Mouse (Mus musculus): ENCODE data around the gene Topaz1.

Gene Topaz1

DNA sequence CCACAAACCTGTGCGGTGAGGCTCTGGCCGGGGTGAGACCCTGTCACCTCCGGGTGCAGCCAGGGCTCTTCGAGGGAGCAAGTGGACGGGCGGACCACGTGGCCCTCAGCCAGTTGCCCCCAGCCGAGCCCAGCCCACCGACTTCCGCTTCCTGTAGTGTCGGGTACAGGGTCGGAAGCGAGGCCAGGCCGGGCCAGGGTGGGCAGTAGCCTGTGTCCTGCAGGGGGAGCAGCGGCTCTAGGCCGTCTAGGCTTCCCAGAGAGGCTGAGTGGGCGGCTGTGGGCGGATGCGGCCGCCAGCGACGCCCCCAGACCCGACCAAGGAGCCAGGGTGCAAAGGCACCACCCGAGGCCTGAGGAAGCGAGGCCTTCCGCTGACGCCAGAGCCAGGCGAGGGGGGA is at the start of gene Topaz1:
Gene Topaz1, plus strand, starts transcription at position 287 of the 400 bp plus-strand sequence.
- no peak for DNase-seq (ENCODE audit: extremely low spot score, low spot score)

DNA sequence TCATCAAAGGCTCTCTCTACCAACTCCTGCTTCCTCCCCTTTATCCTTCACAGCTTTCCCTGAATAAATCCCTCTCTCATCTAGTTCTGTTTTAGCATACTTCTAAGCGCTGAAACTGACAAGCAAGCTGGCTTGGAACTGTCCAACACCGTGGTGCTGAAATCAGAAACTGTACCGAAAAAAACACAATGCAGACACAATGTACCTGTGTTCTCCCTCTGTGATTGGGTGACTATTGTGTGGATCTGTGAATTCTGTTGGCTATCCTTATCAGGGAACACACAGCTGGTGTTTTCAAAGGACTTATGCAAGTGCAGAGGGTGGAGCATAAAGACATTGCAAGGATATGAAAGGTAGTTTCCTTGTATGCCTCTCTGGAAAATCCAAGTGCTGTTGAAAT is 45.3 kb upstream of the Topaz1 start:
- DNase-seq (ENCODE audit: extremely low spot score, low spot score): peak; percentile 57

DNA sequence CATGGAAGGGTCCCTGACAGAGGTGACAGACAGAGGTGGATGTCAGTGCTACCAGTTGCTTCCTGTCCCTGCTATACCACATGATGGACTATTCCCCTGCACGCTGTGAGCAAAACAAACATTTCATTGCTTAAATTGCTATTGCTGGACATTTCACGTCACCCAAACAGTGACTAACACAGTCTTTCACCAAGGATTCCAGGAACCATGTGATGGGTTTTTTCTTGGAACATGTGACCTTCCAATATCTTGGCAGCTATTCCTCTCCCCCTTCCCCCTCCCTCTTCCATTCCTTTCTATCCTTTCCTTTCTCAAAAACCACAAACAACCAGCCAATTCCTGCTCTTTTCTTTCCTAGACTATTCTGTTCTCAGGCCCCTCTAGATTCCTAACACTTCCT is 33.3 kb upstream of the Topaz1 start:
- no peak for DNase-seq (ENCODE audit: extremely low spot score, low spot score)

DNA sequence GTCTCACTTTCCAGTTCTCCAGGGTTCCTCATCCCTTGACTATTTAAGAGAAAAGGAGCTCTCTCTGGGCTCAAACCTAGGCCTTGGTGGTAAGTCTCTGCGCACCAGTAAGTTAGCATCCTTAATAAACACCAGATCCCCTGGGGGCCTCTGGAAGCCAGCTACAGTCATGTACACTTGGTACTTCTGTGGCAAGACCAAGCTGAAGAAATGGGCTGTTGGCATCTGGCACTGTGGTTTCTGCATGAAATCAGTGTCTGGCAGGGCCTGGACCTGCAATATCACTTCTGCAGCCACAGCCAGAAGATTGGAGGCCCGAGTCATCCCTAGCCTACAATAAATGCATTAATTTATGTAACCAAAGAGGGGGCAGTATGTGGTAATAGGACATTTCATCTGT is 32.1 kb upstream of the Topaz1 start:
- no peak for DNase-seq (ENCODE audit: extremely low spot score, low spot score)

DNA sequence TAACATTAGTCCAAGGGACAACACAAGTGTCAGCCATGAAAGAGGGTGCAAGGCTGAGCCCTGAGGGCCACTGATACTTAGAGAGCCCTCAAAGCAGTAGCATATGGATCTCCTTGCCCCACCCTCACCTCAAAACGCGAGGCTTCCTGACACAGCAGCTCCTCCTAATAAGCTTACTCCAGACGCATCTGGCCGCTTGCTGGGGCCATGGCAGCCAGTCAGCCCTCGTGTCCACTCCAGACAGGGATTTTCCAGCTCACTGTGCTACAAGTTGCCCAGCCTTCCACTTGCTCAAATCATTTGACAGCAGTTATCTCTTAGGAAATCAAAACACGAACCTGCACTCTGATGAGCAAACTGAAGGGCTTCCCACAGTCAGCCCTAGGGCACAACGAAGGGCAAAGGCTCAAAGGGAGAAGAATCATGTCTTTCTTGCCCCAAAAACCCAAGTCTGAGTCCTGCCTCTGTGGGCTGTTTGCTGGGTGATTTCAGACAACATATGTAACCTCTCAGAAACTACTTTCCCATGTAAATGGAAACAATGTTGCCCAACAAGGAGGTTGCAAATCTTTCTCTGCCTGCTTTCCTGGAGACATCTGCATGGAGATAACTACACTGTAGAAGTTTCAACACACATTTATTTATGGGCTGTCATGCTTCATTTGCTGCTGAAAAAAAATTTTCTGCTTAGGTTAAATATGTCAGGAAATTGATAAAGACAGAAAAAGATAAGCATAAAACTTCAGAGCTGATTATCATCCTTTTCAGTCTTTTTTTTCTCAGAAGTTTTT is 30.8 kb upstream of the Topaz1 start:
- DNase-seq (ENCODE audit: extremely low spot score, low spot score): no peak

DNA sequence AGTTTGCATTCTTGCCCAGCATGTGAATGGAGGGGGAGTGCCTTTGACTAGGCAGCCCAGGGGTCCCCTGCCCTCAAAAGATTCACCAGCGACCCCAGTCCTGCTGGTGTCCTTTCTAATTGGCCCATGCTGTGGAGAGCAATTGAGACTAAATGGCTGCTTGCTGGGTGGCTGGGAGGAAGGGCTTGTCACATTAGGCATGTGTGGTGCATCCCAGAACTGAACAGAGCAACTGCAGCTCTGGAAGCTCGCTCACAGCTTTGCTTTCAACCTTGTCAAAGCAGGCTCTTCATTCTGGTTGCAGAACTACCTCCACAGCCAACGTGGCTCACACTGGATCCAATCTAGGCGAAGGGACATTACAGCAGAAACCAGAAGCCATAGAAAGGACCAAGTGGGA is 24.9 kb upstream of the Topaz1 start:
- DNase-seq (ENCODE audit: extremely low spot score, low spot score): no peak

DNA sequence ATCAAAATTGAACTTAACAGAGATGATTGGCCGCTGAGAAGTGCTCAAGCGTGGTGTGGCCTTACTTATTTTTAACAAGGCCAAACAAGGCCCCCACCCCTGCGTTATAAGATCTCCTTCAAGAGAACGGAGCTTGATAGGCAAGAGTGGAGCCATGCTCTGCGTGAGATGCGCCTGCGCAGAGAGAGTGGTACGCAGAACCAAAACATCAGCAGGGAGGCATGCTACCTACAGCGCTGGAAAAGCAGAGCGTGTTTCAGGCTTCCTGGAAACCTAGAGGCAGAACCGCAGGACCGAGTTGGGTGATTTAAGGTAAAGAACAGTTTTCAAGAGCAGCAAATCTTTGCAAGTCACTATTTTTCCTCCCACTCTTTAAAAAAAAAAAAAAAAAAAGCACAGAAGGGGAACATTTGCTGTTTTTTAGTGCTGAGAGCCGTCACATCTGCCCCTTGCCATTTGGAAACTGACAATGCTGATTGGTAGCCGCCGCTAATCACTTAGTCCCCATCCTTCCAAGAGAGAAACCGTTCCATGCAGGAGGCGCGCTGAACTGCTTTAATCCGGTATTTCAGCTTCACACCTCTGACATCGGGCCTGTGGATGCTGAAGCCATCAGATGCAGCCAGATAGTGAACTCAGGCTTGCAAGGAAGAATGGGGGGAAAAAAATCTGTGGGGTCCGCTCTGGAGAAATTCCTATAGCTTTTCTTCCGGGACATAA is 21.9 kb upstream of the Topaz1 start:
- DNase-seq (ENCODE audit: extremely low spot score, low spot score): no peak

DNA sequence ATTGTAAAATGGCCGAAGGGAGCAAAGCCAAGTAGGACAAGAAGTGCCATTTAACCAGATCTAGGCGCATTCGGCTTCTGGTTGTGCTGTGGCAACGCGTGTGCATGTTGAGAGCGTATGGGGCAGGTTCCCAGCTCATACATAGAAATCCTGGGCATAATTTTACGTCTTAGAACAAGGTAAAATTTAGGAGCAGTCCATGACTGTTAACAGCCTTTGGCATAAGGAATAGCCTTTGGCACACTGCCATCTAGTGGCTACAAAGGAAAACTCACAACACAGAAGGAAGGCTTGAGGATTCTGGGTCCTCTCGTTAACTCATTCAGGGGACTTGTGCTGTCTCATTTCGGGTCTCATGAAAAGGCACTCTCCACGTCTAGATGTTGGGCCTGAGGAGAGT is 17.6 kb upstream of the Topaz1 start:
- peak; percentile 41 for DNase-seq (ENCODE audit: extremely low spot score, low spot score)

- DNase-seq (ENCODE audit: extremely low spot score, low spot score): no peak
These were observed 14.9 kb upstream of the Topaz1 start for GRCm38 (mm10) chr9:122732126-122732810.

DNA sequence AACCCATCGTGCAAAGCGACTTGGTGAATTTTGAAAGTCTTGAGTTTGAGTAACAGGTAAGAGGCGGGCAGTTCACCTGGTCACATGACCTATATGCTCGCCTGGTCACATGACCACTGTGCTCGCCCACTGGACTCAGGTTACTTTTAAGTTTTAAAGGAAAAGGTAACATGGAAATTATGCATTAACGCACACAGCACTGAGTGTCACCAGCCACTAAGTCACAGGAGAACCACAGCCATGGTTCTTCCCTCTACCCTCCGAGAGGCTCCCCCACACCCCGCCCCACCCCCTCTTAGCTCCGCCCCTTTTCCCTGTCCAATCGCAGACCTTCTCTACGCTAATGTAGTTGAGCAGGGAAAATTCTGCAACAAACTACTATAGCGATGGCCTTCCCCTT is 13.9 kb upstream of the Topaz1 start:
- no peak for DNase-seq (ENCODE audit: extremely low spot score, low spot score)

DNA sequence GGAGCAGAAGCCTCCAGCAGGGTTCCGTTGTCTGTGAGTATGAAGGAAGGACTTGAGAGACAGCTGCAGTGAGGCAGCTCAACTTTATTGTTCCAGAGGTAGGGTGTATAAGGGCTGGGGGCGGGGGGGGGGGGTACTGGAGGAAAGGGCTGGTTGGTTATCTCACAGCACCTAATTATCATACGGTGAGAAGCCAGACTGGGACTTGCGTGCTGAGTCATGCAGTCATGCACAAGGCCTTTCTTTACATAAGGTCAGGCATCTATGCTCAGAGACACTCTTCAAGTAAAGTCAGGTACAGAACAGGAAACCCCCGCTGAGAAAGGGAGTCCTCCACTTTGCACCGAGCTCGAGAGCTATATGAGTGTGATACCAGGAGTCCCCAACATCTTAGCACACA is 12.2 kb upstream of the Topaz1 start:
- DNase-seq (ENCODE audit: extremely low spot score, low spot score): peak; percentile 10

DNA sequence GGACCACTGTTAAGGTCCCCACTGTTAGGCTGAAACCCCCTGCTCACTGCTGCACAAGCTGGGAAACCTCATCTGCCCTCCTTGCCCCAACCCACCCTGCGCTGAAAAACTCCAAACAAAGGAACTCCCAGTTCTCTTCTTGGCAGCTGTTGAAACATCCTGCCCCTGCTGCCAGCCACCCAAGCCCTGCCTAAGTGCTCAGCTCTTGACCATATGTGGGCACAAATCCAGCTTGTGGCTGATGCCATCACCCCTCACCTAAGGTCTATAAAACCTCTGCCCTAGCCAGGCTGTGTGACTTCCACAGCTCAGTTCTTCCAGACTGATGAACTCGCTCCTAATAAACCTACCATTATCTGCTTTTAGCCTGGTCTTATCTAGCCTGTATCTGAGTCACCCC is 11.1 kb upstream of the Topaz1 start:
- no peak for DNase-seq (ENCODE audit: extremely low spot score, low spot score)

DNA sequence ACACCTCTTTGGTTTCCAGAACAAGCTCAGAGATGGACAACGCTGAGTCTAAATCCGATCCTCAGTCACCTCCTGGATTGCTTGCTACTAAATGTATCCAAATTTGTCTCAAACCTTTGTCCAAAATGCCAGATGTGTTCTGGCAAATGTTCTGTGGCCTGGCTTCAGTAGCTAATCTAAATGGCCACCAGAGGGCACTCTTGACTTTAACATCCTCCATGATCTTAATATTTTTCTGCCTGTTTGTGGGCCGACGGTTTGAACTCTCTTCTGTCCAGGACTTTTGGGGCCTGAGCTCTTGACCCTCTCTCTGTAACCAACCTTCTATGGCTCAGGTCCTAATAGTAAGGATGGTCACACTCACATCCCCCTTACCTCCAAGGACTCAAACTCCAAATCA is 10.4 kb upstream of the Topaz1 start:
- DNase-seq (ENCODE audit: extremely low spot score, low spot score): peak; percentile 40

DNA sequence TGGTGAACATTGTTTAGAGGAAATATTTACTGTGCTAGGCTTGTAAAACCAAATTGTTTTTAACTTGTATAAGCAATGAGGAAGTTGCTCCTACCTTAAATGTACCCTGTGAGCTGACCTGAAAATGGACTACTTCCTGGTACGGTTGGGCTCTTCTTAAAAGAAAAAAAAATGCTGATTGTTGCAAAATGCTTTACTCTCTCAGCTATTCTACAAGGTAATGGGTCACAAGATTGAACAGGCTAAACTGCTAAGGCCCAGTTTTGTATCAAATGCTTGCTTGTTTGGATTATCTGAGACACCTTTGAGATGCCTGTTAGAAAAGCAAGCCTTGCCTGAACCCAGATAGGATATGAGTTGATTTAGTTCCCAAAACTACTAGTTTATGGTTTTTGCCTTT is 1.3 kb upstream of the Topaz1 start:
- DNase-seq (ENCODE audit: extremely low spot score, low spot score): no peak

- DNase-seq (ENCODE audit: extremely low spot score, low spot score): no peak
These were observed 10.5 kb downstream of the Topaz1 start for GRCm38 (mm10) chr9:122757614-122758013.

DNA sequence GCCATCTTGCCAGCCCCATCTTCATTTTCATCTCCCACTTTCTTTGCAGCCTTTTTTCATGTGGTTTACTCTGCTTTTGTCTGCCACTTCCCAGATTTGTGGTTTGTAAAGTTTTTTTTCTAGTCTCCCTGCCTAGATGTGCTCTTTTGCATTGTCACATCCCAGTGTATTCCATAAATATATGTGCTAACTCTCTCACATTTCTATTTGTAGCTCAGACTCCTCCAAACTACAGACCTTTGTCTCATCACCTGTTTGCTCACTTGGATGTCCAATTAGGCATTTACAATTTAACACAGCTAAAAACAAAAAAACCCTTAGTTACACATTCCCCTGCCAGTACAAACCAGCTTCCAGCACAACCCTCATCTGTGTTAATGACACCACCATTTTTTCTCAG is 13.0 kb downstream of the Topaz1 start:
- no peak for DNase-seq (ENCODE audit: extremely low spot score, low spot score)

GRCm38 (mm10) chr9:122785231-122785630 is 38.1 kb downstream of the Topaz1 start:
- no peak for DNase-seq (ENCODE audit: extremely low spot score, low spot score)

GRCm38 (mm10) chr9:122786534-122786933 is 39.4 kb downstream of the Topaz1 start:
- no peak for DNase-seq (ENCODE audit: extremely low spot score, low spot score)

- DNase-seq (ENCODE audit: extremely low spot score, low spot score): peak; percentile 91
These were observed 58.1 kb downstream of the Topaz1 start, which contains the start of gene Tcaim for GRCm38 (mm10) chr9:122805053-122805844. Tcaim (plus strand) TSS chr9:122805539.

DNA sequence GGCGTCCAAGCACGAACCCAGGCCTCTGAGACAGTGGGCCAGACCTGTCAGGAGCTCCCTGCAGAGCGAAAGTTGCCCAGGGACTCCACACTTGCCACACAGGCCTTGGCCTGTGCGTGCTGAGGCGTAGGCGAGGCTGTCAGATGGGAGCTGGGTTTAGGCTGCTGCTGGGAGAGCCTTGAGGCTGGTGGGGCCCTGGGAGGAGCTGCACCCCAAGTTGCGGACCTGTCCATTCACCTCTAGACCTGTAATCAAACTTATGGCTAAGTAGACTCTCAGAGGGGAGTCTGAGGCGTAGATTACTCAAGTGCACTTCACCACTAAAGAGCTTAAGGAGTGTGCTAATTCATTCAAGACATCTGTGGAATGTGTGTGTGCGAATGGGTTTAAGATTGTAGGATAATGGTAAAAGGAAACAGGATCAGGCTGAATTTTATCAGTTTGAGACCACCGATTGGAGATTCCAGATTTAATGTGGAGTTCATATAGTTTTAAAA is 58.7 kb downstream of the Topaz1 start:
- no peak for DNase-seq (ENCODE audit: extremely low spot score, low spot score)

DNA sequence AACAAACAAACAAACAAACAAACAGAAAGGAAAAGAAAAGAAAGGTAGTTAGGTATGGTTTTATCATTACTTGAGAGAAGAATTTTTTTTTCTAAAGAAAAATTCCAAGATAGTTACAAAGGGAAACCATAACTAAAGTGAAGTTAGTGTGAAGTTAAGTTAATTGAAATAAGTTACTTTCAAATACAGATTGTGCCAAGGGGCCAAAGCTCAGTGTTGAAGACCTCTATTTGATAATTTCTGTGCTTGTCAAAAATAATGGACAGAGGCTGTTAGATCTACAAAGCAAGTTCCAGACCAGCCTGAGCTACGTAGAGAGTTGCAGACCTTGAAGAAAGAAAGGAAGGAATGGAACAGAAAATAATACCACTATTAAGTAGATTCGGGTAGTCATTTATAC is 60.0 kb downstream of the Topaz1 start:
- no peak for DNase-seq (ENCODE audit: extremely low spot score, low spot score)
